Mouse (Mus musculus) heart, embryonic 16.5 days (tissue): ENCODE data around the gene Riok1. TPM values are rescaled to one million over a fixed set of nuclear protein-coding genes. Genes with fewer than 3 reads are reported as not detected.

Source experiments
- ATAC-seq: fragments of 200-750 bp; cut with Nextera tagmentation; replicated peaks from 2 replicates; pipeline ENCODE4 v1.8.0; 2017; ENCODE audit warnings: moderate number of reproducible peaks; ENCODE audit not compliant: insufficient read depth, low FRiP score; ENCODE audit errors: extremely low read depth
- H3K27ac ChIP-seq: fragments of 300-500 bp; sonication (generic); 2 replicates; pipeline ENCODE4 v1.5.1; 2014; ENCODE audit warnings: mild to moderate bottlenecking, low read length, control low read depth, moderate library complexity
- H3K27me3 ChIP-seq: fragments of 300-500 bp; sonication (generic); 2 replicates; pipeline ENCODE4 v1.6.1; 2014; ENCODE audit warnings: low read length, mixed read lengths; ENCODE audit not compliant: control insufficient read depth, insufficient read depth
- H3K36me3 ChIP-seq: fragments of 300-500 bp; sonication (generic); 2 replicates; pipeline ENCODE4 v1.6.1; 2014; ENCODE audit not compliant: control insufficient read depth, insufficient read depth
- H3K4me1 ChIP-seq: fragments of 300-500 bp; sonication (generic); 2 replicates; pipeline ENCODE4 v1.6.1; 2014; ENCODE audit warnings: low read length, mixed read lengths; ENCODE audit not compliant: control insufficient read depth, insufficient read depth
- H3K4me2 ChIP-seq: fragments of 300-500 bp; sonication (generic); 2 replicates; pipeline ENCODE4 v1.6.1; 2014; ENCODE audit warnings: low read depth, mild to moderate bottlenecking, control low read depth, low read length
- H3K4me3 ChIP-seq: fragments of 300-500 bp; sonication (generic); 2 replicates; pipeline ENCODE4 v1.5.1; 2014; ENCODE audit warnings: mild to moderate bottlenecking, control low read depth, low read length
- H3K9ac ChIP-seq: fragments of 300-500 bp; sonication (generic); 2 replicates; pipeline ENCODE4 v1.6.1; 2014; ENCODE audit warnings: low read length, control low read depth
- H3K9me3 ChIP-seq: fragments of 300-500 bp; sonication (generic); replicated peaks from 2 replicates; pipeline ENCODE4 v1.6.1; 2016; ENCODE audit warnings: low read length; ENCODE audit not compliant: control insufficient read depth
- whole genome bisulfite sequencing: fragments of 180-500 bp; shearing (Covaris S2); extraction: QIAGEN DNeasy Blood & Tissue Kit; methylation state at CpG from one replicate; pipeline ENCODE4 v1.1.7; 2014; 5-methylcytosine and 5-hydroxymethylcytosine counted together
- microRNA-seq: library from miRNA; unstranded; fragments of <30 nt; microRNA quantifications from one replicate; pipeline ENCODE4, GENCODE M21; 2017
- polyA plus RNA-seq: library from polyadenylated mRNA; unstranded; fragments of >200 nt; fragmentation: Nextera tagmentation; extraction: Ambion mirVana; gene quantifications from 2 replicates; pipeline ENCODE4 v1.2.1, GENCODE M21; 2015

The Riok1 gene
- polyA plus RNA-seq, 1 experiment from 2014 or later, result 36.0 TPM

DNA sequence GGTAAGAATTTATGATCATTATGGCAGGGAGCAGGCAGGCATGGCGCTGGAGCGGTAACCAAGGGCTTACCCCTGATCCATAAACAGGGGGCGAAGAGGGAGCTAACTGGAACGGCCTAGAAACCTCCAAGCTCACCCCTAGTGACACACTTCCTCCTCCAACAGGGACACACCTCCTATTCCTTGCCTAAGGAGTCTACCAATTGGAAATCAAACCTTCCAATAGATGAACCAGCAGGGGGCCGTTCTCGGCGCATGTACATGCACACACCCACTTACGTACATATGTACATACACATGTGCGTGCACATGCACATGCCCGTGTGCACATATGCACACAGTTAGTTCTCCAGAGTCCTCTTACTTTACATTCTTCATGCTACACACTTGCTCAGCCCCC lies 67.7 kb downstream of the Riok1 start:
- whole genome bisulfite sequencing, result 90% methylated on average over 10 of the region's 10 CpGs
- ATAC-seq, result no peak
- Histone ChIP-seq H3K4me3 (no peak overlapping the region), H3K27me3 (no peaks in the 10 kb centered on the region), H3K9me3 (no peaks in the 10 kb centered on the region), H3K4me1 (no peaks in the 10 kb centered on the region), H3K27ac (no peak overlapping the region), H3K36me3 (no peaks in the 10 kb centered on the region), H3K4me2 (no peak overlapping the region), H3K9ac (no peak overlapping the region)

DNA sequence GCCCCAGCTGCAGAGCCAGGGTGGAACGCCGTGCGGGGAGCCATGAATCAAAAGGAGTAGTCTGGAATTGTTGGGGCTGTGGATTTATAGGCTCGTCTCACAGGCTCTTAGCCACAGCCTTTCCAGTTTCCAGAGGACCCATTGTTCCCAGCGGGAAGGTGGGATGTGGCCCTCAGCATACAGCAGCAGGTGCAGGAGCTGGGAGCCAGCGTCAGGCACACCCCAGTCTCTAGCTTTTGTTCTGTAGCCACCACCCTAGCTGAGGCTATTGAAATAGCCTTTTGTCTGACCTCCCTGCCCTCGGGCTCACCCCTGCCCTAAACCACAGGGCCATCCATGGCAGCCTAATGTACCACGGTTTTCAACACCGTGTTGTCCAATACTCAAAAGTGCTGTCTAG lies 72.3 kb downstream of the Riok1 start:
- Histone ChIP-seq H3K4me2 (no peak overlapping the region), H3K9me3 (no peaks in the 10 kb centered on the region), H3K4me3 (no peak overlapping the region), H3K27ac (no peak overlapping the region), H3K9ac (no peak overlapping the region), H3K27me3 (no peaks in the 10 kb centered on the region), H3K4me1 (no peaks in the 10 kb centered on the region), H3K36me3 (no peaks in the 10 kb centered on the region)
- ATAC-seq, result no peak
- 88% methylated on average over 9 of the region's 9 CpGs for WGBS

Small RNA genes within 50 kb of the gene (microRNA-seq; reads per million reads assigned to microRNA genes)
- not detected for gene Gm27387

Other genes with a start within 250 kb of the Riok1 start
- gene Ssr1, start 42.8 kb upstream of the Riok1 start, polyA plus RNA-seq, result 80.0 and 81.2 TPM in 2 replicates
- 0.97 and 1.2 TPM in 2 replicates for gene Cage1, start 74 bp downstream of the Riok1 start, polyA plus RNA-seq
- gene Dsp, start 114.3 kb downstream of the Riok1 start, polyA plus RNA-seq, result 40.0 and 44.1 TPM in 2 replicates
- 23.4 and 25.2 TPM in 2 replicates for gene Snrnp48, start 167.9 kb downstream of the Riok1 start, polyA plus RNA-seq